Mouse (Mus musculus): ENCODE data around the gene Nectin2.

Gene Nectin2

GRCm38 (mm10) chr7:19686521-19686920, 63.8 kb downstream of the Nectin2 start:
- DNase-seq (ENCODE audit: low read depth): no peak

DNA sequence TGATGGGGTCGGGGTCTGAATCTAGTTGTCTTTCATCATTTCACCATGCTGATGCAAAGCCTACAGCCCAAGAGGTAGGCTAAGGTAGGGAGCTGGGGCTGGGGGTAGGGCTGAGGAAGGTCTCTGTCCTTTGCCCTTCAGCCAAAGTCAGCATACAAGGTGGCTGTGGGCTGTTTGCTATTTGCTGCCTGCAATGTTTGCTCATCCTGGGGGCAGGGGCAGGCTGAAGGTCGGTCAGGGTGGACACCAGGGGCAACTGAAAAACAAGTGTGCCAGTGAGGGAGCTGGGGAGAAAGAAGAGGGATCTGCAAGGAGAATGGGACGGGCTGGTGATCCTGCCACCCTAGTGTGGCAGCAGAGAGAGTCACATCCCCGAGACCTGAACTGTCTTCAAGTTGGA, 64.9 kb downstream of the Nectin2 start:
- no peak for DNase-seq (ENCODE audit: low read depth)

DNA sequence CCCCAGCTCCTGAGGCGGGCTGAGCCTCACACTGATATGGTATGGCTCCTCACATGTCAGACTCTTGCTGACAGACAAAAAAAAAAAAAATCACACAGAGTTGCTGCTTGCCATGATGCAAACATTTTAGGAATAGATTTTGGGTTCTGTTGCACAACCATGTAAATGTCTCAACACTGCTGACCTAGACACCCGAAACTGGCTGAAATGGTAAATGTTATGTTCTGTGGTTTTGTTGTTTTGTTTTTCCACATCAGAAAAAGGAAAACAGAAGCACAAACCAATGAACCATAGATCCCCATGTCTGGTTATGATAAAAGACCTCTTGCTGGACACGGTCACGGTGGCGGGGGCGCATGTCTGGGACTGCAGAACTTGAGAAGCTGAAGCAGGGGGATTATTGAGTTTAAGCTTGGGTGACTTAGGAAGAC, 66.5 kb downstream of the Nectin2 start:
- DNase-seq (ENCODE audit: low read depth): peak; percentile 49

DNA sequence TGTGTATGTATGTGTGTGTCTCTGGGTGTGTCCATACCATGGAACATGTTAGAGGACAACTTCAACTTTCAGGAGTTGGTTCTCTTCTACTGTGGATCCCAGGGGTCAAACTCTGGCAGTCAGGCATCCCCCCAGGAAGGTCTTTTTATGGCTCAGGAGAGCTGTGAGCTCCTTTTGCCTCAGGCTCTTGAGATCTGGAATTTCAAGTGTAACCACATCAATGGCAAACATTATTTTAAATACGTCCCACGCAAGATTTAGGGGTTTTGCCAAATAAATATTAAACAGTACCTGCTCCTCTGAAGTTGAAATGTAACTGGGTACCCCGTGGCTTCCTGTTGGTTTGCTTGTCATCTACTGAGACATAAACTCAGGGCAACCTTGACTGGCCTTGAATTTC, 67.3 kb downstream of the Nectin2 start:
- no peak for DNase-seq (ENCODE audit: low read depth)

DNA sequence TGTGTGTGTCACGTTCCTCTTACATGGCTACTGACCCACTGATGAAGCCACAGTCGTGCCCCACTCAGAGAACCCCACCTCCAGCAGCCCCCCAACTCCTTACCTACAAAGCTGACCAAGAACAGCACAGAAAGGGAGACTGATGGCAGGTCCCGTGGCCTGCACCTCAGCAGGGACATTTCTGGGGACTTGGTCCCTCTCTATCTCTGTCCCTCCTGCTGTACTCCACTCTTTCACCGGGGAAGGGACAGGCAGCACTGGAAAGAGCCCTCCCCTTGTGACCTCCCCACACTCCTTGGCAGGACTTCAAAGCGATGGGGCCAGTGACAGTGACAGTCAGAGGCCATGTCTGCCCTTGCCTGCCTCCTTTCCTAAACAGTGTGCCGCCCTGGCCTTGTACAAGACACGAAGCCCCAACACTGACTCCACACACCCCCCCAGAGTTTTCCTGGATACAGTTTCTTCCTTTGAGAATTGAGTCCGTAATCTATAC, 69.0 kb downstream of the Nectin2 start, which contains the start of the genes Gm44805 and Apoc4:
Gene Gm44805 (minus strand): TSS at position 222 of the 493 bp plus-strand sequence.
Gene Apoc4 (minus strand): TSS at position 278 of the 493 bp plus-strand sequence.
- DNase-seq (ENCODE audit: low read depth): no peak

- DNase-seq (ENCODE audit: low read depth): no peak
These were observed 69.6 kb downstream of the Nectin2 start for GRCm38 (mm10) chr7:19680702-19681101.

- DNase-seq (ENCODE audit: low read depth): no peak
These were observed 71.4 kb downstream of the Nectin2 start for GRCm38 (mm10) chr7:19678901-19679300.

- no peak for DNase-seq (ENCODE audit: low read depth)
These were observed 72.4 kb downstream of the Nectin2 start, which contains the start of gene Apoc2 for GRCm38 (mm10) chr7:19677872-19678271. TSS of gene Apoc2 (minus strand) at chr7:19677941.

- DNase-seq (ENCODE audit: low read depth): no peak
These were observed 73.6 kb downstream of the Nectin2 start for GRCm38 (mm10) chr7:19676662-19677061.

DNA sequence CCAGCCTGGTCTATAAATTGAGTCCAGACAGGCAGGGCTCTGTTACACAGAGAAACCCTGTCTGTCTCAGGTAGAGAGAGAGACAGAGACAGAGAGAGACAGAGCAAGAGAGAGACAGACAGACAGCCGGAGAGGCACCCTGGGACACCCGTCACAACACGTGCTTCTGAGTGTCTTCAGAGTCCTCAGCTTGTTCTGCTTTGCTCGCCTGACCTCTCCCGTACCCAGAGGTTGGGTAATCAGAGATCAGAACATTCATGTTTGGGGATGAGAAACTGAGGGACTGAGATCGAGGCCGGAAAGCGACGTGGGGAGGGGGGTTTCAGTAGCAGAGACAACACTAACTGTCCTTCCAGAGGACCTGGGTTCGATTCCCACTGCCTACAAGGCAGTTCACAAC, 74.5 kb downstream of the Nectin2 start:
- no peak for DNase-seq (ENCODE audit: low read depth)

- peak; percentile 21 for DNase-seq (ENCODE audit: low read depth)
These were observed 77.1 kb downstream of the Nectin2 start for GRCm38 (mm10) chr7:19673083-19673699.

GRCm38 (mm10) chr7:19671511-19671910, 78.8 kb downstream of the Nectin2 start:
- no peak for DNase-seq (ENCODE audit: low read depth)

GRCm38 (mm10) chr7:19668947-19669721, 81.1 kb downstream of the Nectin2 start:
- peak; percentile 97 for DNase-seq (ENCODE audit: low read depth)

DNA sequence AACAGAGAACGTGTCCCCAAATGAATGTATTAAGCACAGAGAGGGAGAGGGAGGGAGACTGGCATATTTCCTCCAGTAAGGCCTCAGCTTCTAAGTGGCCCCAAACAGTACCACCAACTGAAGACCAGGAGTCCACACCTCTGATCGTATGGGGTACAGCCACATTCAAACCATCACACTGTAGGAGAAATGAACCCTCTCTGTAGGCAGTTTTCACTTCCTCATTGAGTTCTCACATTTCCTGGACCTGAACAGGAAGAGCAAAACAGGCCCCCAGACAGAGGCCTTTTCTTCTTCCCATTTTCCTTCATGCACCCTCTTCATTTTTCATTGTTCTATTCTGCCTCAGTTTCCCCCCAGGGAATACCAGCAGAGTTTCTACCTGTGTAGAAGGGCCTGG, 82.8 kb downstream of the Nectin2 start:
- DNase-seq (ENCODE audit: low read depth): no peak

GRCm38 (mm10) chr7:19666750-19667149, 83.5 kb downstream of the Nectin2 start:
- peak; percentile 53 for DNase-seq (ENCODE audit: low read depth)
